Mouse (Mus musculus): ENCODE results near the gene Mical1. TPM values are rescaled to one million over a fixed set of nuclear protein-coding genes. Genes with fewer than 3 reads are reported as not detected.

Mical1 gene
- polyA plus RNA-seq, 1 experiment from 2014 or later = 44.8 TPM

GRCm38 (mm10) chr10:41473782-41474468 lies 2.2 kb upstream of the Mical1 start:
- Histone ChIP-seq H3K4me3 (replicated peaks; ENCODE audit: low read length) (no peak overlapping the region), H3K27ac (ENCODE audit: low read length) (no peak overlapping the region), H3K27me3 (replicated peaks; ENCODE audit: control insufficient read depth, insufficient read depth, low read length) (no peaks in the 10 kb centered on the region), H3K36me3 (ENCODE audit: control insufficient read depth, insufficient read depth) (no peaks in the 10 kb centered on the region), H3K4me2 (ENCODE audit: low read length) (no peak overlapping the region), H3K4me1 (replicated peaks; ENCODE audit: control insufficient read depth, insufficient read depth, low read length) (peaks cover 15% of the 10 kb centered on the region), H3K9ac (replicated peaks; ENCODE audit: low read depth, low read length) (no peak overlapping the region), H3K9me3 (ENCODE audit: control insufficient read depth, low read length) (no peaks in the 10 kb centered on the region)
- WGBS = 84% methylated on average over 6 of the region's 6 CpGs
- ATAC-seq = no peak

GRCm38 (mm10) chr10:41474981-41475391 lies 1.1 kb upstream of the Mical1 start:
- H3K27me3 ChIP-seq (replicated peaks; ENCODE audit: control insufficient read depth, insufficient read depth, low read length) = no peaks in the 10 kb centered on the region
- no peak for ATAC-seq
- H3K27ac ChIP-seq (ENCODE audit: low read length) = no peak overlapping the region
- H3K4me2 ChIP-seq (ENCODE audit: low read length) = no peak overlapping the region
- 81% methylated on average over 1 of the region's 1 CpGs for WGBS
- peaks cover 15% of the 10 kb centered on the region for H3K4me1 ChIP-seq (replicated peaks; ENCODE audit: control insufficient read depth, insufficient read depth, low read length)
- H3K9me3 ChIP-seq (ENCODE audit: control insufficient read depth, low read length) = no peaks in the 10 kb centered on the region
- 0 out of 2 replicates have a peak, but pooled peaks cover 3% of the 10 kb centered on the region for H3K36me3 ChIP-seq (ENCODE audit: control insufficient read depth, insufficient read depth)
- H3K4me3 ChIP-seq (replicated peaks; ENCODE audit: low read length) = no peak overlapping the region
- no peak overlapping the region for H3K9ac ChIP-seq (replicated peaks; ENCODE audit: low read depth, low read length)

- 0% methylated on average over 9 of the region's 9 CpGs for WGBS
- ATAC-seq = peak; percentile 49
- Histone ChIP-seq H3K4me3 (replicated peaks; ENCODE audit: low read length) (peak overlapping the region; percentile 63), H3K9me3 (ENCODE audit: control insufficient read depth, low read length) (no peaks in the 10 kb centered on the region), H3K27ac (ENCODE audit: low read length) (peak overlapping the region; percentile 34), H3K4me2 (ENCODE audit: low read length) (peak overlapping the region; percentile 76), H3K27me3 (replicated peaks; ENCODE audit: control insufficient read depth, insufficient read depth, low read length) (no peaks in the 10 kb centered on the region), H3K36me3 (ENCODE audit: control insufficient read depth, insufficient read depth) (0 out of 2 replicates have a peak, but pooled peaks cover 3% of the 10 kb centered on the region), H3K9ac (replicated peaks; ENCODE audit: low read depth, low read length) (peak overlapping the region; percentile 73), H3K4me1 (replicated peaks; ENCODE audit: control insufficient read depth, insufficient read depth, low read length) (peaks cover 15% of the 10 kb centered on the region)
Observed at GRCm38 (mm10) chr10:41477018-41477277, 834 bp downstream of the Mical1 start.

GRCm38 (mm10) chr10:41477278-41478181 lies 1.4 kb downstream of the Mical1 start:
- Histone ChIP-seq H3K27me3 (replicated peaks; ENCODE audit: control insufficient read depth, insufficient read depth, low read length) (no peaks in the 10 kb centered on the region), H3K9me3 (ENCODE audit: control insufficient read depth, low read length) (no peaks in the 10 kb centered on the region), H3K27ac (ENCODE audit: low read length) (peak overlapping the region; percentile 71), H3K4me1 (replicated peaks; ENCODE audit: control insufficient read depth, insufficient read depth, low read length) (peaks cover 15% of the 10 kb centered on the region), H3K4me2 (ENCODE audit: low read length) (peak overlapping the region; percentile 76), H3K4me3 (replicated peaks; ENCODE audit: low read length) (peak overlapping the region; percentile 63), H3K9ac (replicated peaks; ENCODE audit: low read depth, low read length) (peak overlapping the region; percentile 73), H3K36me3 (ENCODE audit: control insufficient read depth, insufficient read depth) (0 out of 2 replicates have a peak, but pooled peaks cover 3% of the 10 kb centered on the region)
- 1% methylated on average over 20 of the region's 20 CpGs for WGBS
- ATAC-seq = peak; percentile 74

GRCm38 (mm10) chr10:41479961-41480360 lies 3.8 kb downstream of the Mical1 start:
- no peak overlapping the region for H3K27ac ChIP-seq (ENCODE audit: low read length)
- H3K4me1 ChIP-seq (replicated peaks; ENCODE audit: control insufficient read depth, insufficient read depth, low read length) = peaks cover 15% of the 10 kb centered on the region
- H3K27me3 ChIP-seq (replicated peaks; ENCODE audit: control insufficient read depth, insufficient read depth, low read length) = no peaks in the 10 kb centered on the region
- H3K4me2 ChIP-seq (ENCODE audit: low read length) = no peak overlapping the region
- no peak for ATAC-seq
- H3K9me3 ChIP-seq (ENCODE audit: control insufficient read depth, low read length) = no peaks in the 10 kb centered on the region
- peaks cover 4% of the 10 kb centered on the region; the same call in 1 of the 2 replicates for H3K36me3 ChIP-seq (ENCODE audit: control insufficient read depth, insufficient read depth)
- no peak overlapping the region for H3K9ac ChIP-seq (replicated peaks; ENCODE audit: low read depth, low read length)
- no peak overlapping the region for H3K4me3 ChIP-seq (replicated peaks; ENCODE audit: low read length)
- WGBS = 84% methylated on average over 3 of the region's 3 CpGs

DNA sequence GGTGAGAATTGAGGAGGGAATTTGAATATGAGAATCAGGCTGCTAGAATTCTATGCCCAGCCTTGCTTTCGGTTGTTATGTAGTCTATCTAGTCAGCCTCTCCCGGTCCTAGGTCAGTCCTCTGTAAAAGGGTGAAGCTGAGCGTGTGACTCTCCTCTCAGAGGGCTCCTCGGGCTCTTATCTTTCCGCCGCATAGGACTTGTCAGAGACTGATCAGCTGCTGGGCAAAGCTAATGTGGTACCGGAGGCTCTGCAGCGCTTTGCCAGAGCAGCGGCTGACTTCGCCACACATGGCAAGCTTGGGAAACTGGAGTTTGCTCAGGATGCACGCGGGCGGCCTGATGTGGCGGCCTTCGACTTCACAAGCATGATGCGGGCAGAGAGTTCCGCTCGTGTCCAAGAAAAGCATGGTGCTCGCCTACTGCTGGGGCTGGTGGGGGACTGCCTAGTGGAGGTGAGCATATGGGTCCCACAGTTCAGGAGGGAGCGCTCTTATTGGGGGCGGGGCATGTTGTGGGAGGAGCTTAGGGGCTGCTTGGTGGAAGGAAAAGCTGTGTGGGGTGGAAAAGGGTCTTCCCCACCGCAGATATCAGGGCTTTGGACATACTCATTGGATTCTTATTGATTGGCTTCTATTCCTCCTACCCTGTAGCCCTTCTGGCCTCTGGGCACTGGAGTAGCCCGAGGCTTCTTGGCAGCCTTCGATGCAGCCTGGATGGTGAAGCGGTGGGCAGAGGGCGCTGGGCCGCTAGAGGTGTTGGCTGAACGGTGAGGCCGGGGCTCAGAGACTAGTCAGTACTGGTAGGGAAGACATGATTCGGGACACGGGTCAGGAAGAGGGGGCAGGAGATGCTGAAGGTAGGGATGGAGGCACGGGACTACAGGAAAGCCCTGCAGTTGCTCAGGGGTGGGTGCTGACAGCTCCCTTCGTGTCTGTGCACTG lies 5.1 kb downstream of the Mical1 start:
- Histone ChIP-seq H3K9ac (replicated peaks; ENCODE audit: low read depth, low read length) (no peak overlapping the region), H3K9me3 (ENCODE audit: control insufficient read depth, low read length) (no peaks in the 10 kb centered on the region), H3K4me1 (replicated peaks; ENCODE audit: control insufficient read depth, insufficient read depth, low read length) (peaks cover 11% of the 10 kb centered on the region), H3K4me2 (ENCODE audit: low read length) (no peak overlapping the region), H3K36me3 (ENCODE audit: control insufficient read depth, insufficient read depth) (peaks cover 12% of the 10 kb centered on the region), H3K4me3 (replicated peaks; ENCODE audit: low read length) (no peak overlapping the region), H3K27me3 (replicated peaks; ENCODE audit: control insufficient read depth, insufficient read depth, low read length) (no peaks in the 10 kb centered on the region), H3K27ac (ENCODE audit: low read length) (no peak overlapping the region)
- no peak for ATAC-seq
- 77% methylated on average over 33 of the region's 33 CpGs for WGBS

DNA sequence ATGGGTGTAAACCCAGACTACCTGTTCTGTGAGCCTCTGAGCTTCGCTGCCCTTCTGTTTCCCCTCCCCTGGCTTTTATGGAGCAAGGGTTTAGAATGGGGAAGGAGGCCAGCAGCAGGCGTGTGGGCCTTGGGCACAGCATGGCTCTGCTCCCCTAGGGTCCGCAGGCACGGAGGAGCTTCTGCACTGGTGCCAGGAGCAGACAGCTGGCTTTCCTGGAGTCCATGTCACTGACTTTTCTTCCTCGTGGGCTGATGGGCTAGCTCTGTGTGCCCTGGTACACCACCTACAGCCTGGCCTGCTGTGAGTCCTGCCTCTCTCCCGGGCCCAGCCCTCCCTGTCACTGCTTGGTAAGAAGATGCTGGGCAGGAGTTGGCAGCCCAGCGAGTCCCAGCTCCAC lies 6.3 kb downstream of the Mical1 start:
- H3K4me1 ChIP-seq (replicated peaks; ENCODE audit: control insufficient read depth, insufficient read depth, low read length) = peaks cover 7% of the 10 kb centered on the region
- no peak overlapping the region for H3K9ac ChIP-seq (replicated peaks; ENCODE audit: low read depth, low read length)
- H3K36me3 ChIP-seq (ENCODE audit: control insufficient read depth, insufficient read depth) = peaks cover 18% of the 10 kb centered on the region
- H3K9me3 ChIP-seq (ENCODE audit: control insufficient read depth, low read length) = no peaks in the 10 kb centered on the region
- no peak overlapping the region for H3K27ac ChIP-seq (ENCODE audit: low read length)
- H3K4me3 ChIP-seq (replicated peaks; ENCODE audit: low read length) = no peak overlapping the region
- no peak for ATAC-seq
- no peaks in the 10 kb centered on the region for H3K27me3 ChIP-seq (replicated peaks; ENCODE audit: control insufficient read depth, insufficient read depth, low read length)
- H3K4me2 ChIP-seq (ENCODE audit: low read length) = no peak overlapping the region
- WGBS = 87% methylated on average over 7 of the region's 7 CpGs

- Histone ChIP-seq H3K9me3 (ENCODE audit: control insufficient read depth, low read length) (no peaks in the 10 kb centered on the region), H3K36me3 (ENCODE audit: control insufficient read depth, insufficient read depth) (peaks cover 16% of the 10 kb centered on the region), H3K9ac (replicated peaks; ENCODE audit: low read depth, low read length) (no peak overlapping the region), H3K4me1 (replicated peaks; ENCODE audit: control insufficient read depth, insufficient read depth, low read length) (peaks cover 16% of the 10 kb centered on the region), H3K27ac (ENCODE audit: low read length) (no peak overlapping the region), H3K4me2 (ENCODE audit: low read length) (no peak overlapping the region), H3K27me3 (replicated peaks; ENCODE audit: control insufficient read depth, insufficient read depth, low read length) (no peaks in the 10 kb centered on the region), H3K4me3 (replicated peaks; ENCODE audit: low read length) (no peak overlapping the region)
- 95% methylated on average over 16 of the region's 16 CpGs for WGBS
- ATAC-seq = no peak
Observed at GRCm38 (mm10) chr10:41485778-41486177, 9.7 kb downstream of the Mical1 start.

Measured in forebrain, embryonic 16.5 days (tissue).